Mouse (Mus musculus) hindbrain, embryonic 11.5 days (tissue): Measurements from ENCODE around the gene Gmpr. TPM values are rescaled to one million over a fixed set of nuclear protein-coding genes. Genes with fewer than 3 reads are reported as not detected.
A peak's percentile ranks its signal among the peaks of the same experiment; 100 is the strongest.
"Not testable (repeated sequence)": the region's sequence is repeated elsewhere in the genome, so short reads cannot be mapped to it uniquely, and the experiment has no call there.

Experiments
- ATAC-seq: fragments of 200-750 bp; cut with Nextera tagmentation; 2 replicates; pipeline ENCODE4 v1.8.0; 2017; ENCODE audit warnings: mild to moderate bottlenecking, moderate TSS enrichment, moderate library complexity; ENCODE audit not compliant: low FRiP score
- DNase-seq: peaks from one replicate; pipeline ENCODE4 v3.0.0-alpha.2; 2015; ENCODE audit warnings: low spot score
- H3K27ac ChIP-seq: fragments of 300-500 bp; sonication (generic); 2 replicates; pipeline ENCODE4 v1.5.1; 2014; ENCODE audit warnings: mild to moderate bottlenecking, low read depth, low read length
- H3K27me3 ChIP-seq: fragments of 300-500 bp; sonication (generic); 2 replicates; pipeline ENCODE4 v1.6.1; 2014; ENCODE audit warnings: mild to moderate bottlenecking, low read length, moderate library complexity, mixed read lengths; ENCODE audit not compliant: control insufficient read depth, insufficient read depth
- H3K36me3 ChIP-seq: fragments of 300-500 bp; sonication (generic); 2 replicates; pipeline ENCODE4 v1.6.1; 2014; ENCODE audit warnings: mild to moderate bottlenecking, low read length, moderate library complexity, mixed read lengths; ENCODE audit not compliant: control insufficient read depth, insufficient read depth
- H3K4me1 ChIP-seq: fragments of 300-500 bp; sonication (generic); replicated peaks from 2 replicates; pipeline ENCODE4 v1.6.1; 2014; ENCODE audit warnings: low read length, mixed read lengths; ENCODE audit not compliant: control insufficient read depth, insufficient read depth
- H3K4me2 ChIP-seq: fragments of 300-500 bp; sonication (generic); replicated peaks from 2 replicates; pipeline ENCODE4 v1.6.1; 2014; ENCODE audit warnings: mild to moderate bottlenecking, low read depth, low read length
- H3K4me3 ChIP-seq: fragments of 300-500 bp; sonication (generic); 2 replicates; pipeline ENCODE4 v1.5.1; 2014; ENCODE audit warnings: low read depth, low read length
- H3K9ac ChIP-seq: fragments of 300-500 bp; sonication (generic); 2 replicates; pipeline ENCODE4 v1.6.1; 2014; ENCODE audit warnings: low read depth, low read length
- H3K9me3 ChIP-seq: fragments of 300-500 bp; sonication (generic); 2 replicates; pipeline ENCODE4 v1.6.1; 2016; ENCODE audit warnings: low read length; ENCODE audit not compliant: control insufficient read depth
- WGBS: fragments of 180-500 bp; shearing (Covaris S2); extraction: QIAGEN DNeasy Blood & Tissue Kit; methylation state at CpG from one replicate; pipeline ENCODE4 v1.1.7; 2014; 5-methylcytosine and 5-hydroxymethylcytosine counted together
- polyA plus RNA-seq: library from polyadenylated mRNA; unstranded; fragments of >200 nt; fragmentation: Nextera tagmentation; extraction: Ambion mirVana; gene quantifications from 2 replicates; pipeline ENCODE4 v1.2.1, GENCODE M21; 2014

Gmpr gene
- polyA plus RNA-seq, 1 experiment from 2014 or later, result 26.8 TPM

GRCm38 (mm10) chr13:45473311-45473710 is 33.9 kb upstream of the Gmpr start:
- no peak overlapping the region for H3K27ac ChIP-seq
- DNase-seq, result no peak
- 0 out of 2 replicates have a peak, but pooled peaks cover 2% of the 10 kb centered on the region for H3K27me3 ChIP-seq
- no peaks in the 10 kb centered on the region for H3K9me3 ChIP-seq
- ATAC-seq, result no peak
- WGBS, result 66% methylated on average over 8 of the region's 10 CpGs
- H3K4me1 ChIP-seq, result peaks cover 2% of the 10 kb centered on the region; the same call in 1 of the 2 replicates
- H3K4me3 ChIP-seq, result no peak overlapping the region
- no peak overlapping the region for H3K4me2 ChIP-seq
- H3K36me3 ChIP-seq, result no peaks in the 10 kb centered on the region
- no peak overlapping the region for H3K9ac ChIP-seq

DNA sequence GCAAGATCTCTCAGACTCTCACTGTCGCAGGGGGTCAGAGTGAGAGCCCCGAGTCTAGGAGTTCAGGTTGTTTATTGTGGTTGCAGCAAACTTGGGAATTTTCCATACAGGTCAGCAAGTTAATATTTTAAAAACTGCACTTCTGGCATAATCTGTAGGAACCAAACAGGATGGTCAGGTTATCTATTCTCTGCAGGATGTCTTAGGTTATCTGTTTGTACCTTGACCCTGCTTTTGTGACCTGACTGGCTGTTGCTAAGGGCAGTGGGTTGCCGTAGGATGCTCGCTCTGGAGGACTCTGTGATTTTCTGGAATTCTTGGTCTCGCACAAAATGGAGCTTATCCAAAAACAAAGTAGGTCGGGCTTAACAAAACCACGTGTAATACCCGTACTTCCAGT is 31.9 kb upstream of the Gmpr start:
- H3K4me2 ChIP-seq, result no peak overlapping the region
- no peak for DNase-seq
- 81% methylated on average over 8 of the region's 8 CpGs for WGBS

GRCm38 (mm10) chr13:45477183-45477582 is 30.1 kb upstream of the Gmpr start:
- no peak overlapping the region for H3K9ac ChIP-seq
- no peaks in the 10 kb centered on the region for H3K9me3 ChIP-seq
- H3K4me1 ChIP-seq, result no peaks in the 10 kb centered on the region
- WGBS, result 37% methylated on average over 3 of the region's 3 CpGs
- no peaks in the 10 kb centered on the region for H3K36me3 ChIP-seq
- H3K27ac ChIP-seq, result no peak overlapping the region
- peak; percentile 85 for DNase-seq
- no peak overlapping the region for H3K4me2 ChIP-seq
- no peak overlapping the region for H3K4me3 ChIP-seq
- H3K27me3 ChIP-seq, result no peaks in the 10 kb centered on the region
- ATAC-seq, result no peak

More for the DNA sequence above, 31.9 kb upstream of the Gmpr start:
- no peak overlapping the region for H3K27ac ChIP-seq
- H3K4me3 ChIP-seq, result no peak overlapping the region
- no peaks in the 10 kb centered on the region for H3K9me3 ChIP-seq
- H3K9ac ChIP-seq, result no peak overlapping the region
- ATAC-seq, result no peak
- no peaks in the 10 kb centered on the region for H3K27me3 ChIP-seq
- no peaks in the 10 kb centered on the region for H3K36me3 ChIP-seq
- H3K4me1 ChIP-seq, result no peaks in the 10 kb centered on the region

DNA sequence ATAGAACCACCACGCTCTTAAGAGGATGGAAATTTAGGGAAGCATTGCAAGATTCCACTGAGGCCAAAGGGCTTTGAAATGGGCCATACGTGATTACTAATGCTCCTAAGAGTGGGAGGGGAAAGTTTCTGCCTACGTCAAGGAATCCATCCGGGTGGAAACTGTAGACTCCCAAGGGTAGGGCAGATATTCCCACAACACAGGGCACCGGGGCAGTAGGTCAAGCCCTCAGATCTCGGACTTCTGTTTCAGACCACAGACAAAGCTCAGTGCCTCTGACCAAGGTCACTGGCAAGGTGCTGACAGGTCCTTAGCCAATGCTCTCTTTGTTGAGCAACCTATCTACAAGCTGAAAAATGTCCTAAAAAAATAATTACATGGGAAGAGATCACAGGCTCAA is 27.3 kb upstream of the Gmpr start:
- Histone ChIP-seq H3K4me1 (no peaks in the 10 kb centered on the region), H3K27ac (no peak overlapping the region), H3K4me2 (no peak overlapping the region), H3K36me3 (no peaks in the 10 kb centered on the region), H3K9me3 (no peaks in the 10 kb centered on the region), H3K4me3 (no peak overlapping the region), H3K27me3 (no peaks in the 10 kb centered on the region), H3K9ac (no peak overlapping the region)
- 73% methylated on average over 6 of the region's 6 CpGs for WGBS
- ATAC-seq (no peak), DNase-seq (no peak)

- no peaks in the 10 kb centered on the region for H3K9me3 ChIP-seq
- ATAC-seq (no peak), DNase-seq (no peak)
- no peak overlapping the region for H3K4me2 ChIP-seq
- H3K27ac ChIP-seq, result no peak overlapping the region
- no peak overlapping the region for H3K9ac ChIP-seq
- H3K4me1 ChIP-seq, result no peaks in the 10 kb centered on the region
- WGBS, result 87% methylated on average over 2 of the region's 2 CpGs
- no peak overlapping the region for H3K4me3 ChIP-seq
- H3K36me3 ChIP-seq, result no peaks in the 10 kb centered on the region
- no peaks in the 10 kb centered on the region for H3K27me3 ChIP-seq
These were observed 24.0 kb upstream of the Gmpr start for GRCm38 (mm10) chr13:45483215-45483614.

GRCm38 (mm10) chr13:45483949-45484348 is 23.3 kb upstream of the Gmpr start:
- not testable (repeated sequence) for H3K9me3 ChIP-seq

DNA sequence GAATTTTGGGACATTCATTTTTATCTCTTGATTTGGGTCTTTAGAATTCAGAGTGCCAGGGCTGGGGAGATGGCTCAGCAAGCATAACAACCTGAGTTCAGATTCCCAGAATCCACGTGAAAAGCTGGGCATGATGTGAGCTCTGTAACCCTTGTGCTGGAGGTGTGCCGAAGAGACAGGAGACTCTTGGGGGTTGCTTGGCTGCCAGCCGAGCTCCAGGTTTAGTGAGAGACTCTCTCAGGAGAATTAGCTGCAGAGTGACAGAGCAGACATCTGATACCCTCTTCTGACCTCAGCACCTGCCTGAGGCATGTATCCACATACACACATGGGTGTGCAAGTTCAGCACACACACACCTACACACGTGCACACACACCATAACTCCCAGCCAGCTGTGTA is 21.6 kb upstream of the Gmpr start:
- 73% methylated on average over 4 of the region's 4 CpGs for WGBS
- no peak overlapping the region for H3K27ac ChIP-seq
- no peak for DNase-seq
- no peaks in the 10 kb centered on the region for H3K36me3 ChIP-seq
- H3K9me3 ChIP-seq, result no peaks in the 10 kb centered on the region
- no peak for ATAC-seq
- H3K4me3 ChIP-seq, result no peak overlapping the region
- H3K4me1 ChIP-seq, result no peaks in the 10 kb centered on the region
- no peak overlapping the region for H3K4me2 ChIP-seq
- no peak overlapping the region for H3K9ac ChIP-seq
- H3K27me3 ChIP-seq, result no peaks in the 10 kb centered on the region

More at GRCm38 (mm10) chr13:45483949-45484348, 23.3 kb upstream of the Gmpr start:
- not testable (repeated sequence) for H3K4me1 ChIP-seq, ATAC-seq, H3K4me2 ChIP-seq, DNase-seq, H3K27ac ChIP-seq, H3K9ac ChIP-seq, H3K27me3 ChIP-seq, H3K4me3 ChIP-seq, H3K36me3 ChIP-seq
- WGBS, result 97% methylated on average over 16 of the region's 16 CpGs

DNA sequence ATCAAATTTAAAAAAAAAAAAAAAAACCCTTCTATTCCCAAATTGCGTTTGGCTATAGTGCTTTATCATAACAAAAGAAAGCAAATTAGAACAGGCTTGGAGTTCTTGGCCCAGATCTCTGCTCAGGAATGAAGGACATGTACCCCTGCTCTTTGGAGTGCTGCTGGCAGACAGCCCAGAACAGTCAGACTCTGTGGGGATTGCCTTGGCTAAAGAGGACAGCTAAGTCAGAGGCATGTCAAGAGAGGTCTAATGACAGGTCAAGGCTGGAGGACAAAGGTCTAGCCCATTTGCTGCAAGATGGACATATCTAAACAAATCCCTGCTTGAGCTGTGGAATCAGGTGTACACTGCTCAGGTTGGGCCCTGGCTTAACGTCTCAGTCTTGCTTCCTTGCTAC is 20.6 kb upstream of the Gmpr start:
- ATAC-seq, result no peak
- WGBS, result 69% methylated on average over 2 of the region's 2 CpGs
- H3K9ac ChIP-seq, result no peak overlapping the region

DNA sequence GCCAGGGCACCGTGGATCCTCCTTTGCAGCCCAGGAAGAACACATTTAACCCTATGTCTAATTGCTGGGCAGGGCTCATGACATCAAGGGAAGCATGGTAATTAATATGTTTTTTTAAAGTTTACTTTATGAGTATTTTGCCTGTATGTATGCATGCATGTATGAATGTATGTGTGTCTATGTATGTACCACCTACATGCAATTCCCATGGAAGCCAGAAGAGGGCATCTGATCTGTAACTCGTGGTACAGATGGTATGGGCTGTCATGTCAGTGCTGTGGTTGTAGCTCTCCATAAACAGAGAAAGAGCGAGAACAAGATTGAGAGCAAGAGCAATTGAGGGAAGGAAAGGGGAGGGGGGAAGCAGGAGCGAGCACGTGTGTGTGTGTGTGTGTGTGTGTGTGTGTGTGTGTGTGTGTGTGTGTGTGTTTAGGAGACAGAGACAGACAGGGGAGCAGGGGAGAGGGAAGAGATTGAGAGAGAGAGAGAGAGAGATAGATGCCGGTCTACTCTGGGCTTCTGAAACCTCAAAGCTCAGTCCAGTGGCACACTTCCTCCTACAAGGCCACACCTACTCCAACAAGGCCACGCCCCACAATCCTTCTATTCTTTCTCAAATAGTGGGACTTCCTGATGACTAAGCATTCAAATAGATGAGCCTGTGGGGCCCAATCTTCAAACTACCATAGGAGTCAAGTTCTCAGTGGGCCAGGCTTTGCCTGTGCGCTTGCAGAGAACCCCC is 15.1 kb upstream of the Gmpr start:
- no peaks in the 10 kb centered on the region for H3K36me3 ChIP-seq
- DNase-seq (no peak), ATAC-seq (no peak)
- no peaks in the 10 kb centered on the region for H3K27me3 ChIP-seq
- no peaks in the 10 kb centered on the region for H3K9me3 ChIP-seq
- no peak overlapping the region for H3K9ac ChIP-seq
- 83% methylated on average over 8 of the region's 8 CpGs for WGBS
- H3K27ac ChIP-seq, result no peak overlapping the region
- no peak overlapping the region for H3K4me2 ChIP-seq
- H3K4me1 ChIP-seq, result no peaks in the 10 kb centered on the region
- H3K4me3 ChIP-seq, result no peak overlapping the region

More for the DNA sequence above, 20.6 kb upstream of the Gmpr start:
- Histone ChIP-seq H3K27ac (no peak overlapping the region), H3K4me2 (no peak overlapping the region), H3K9me3 (no peaks in the 10 kb centered on the region), H3K36me3 (no peaks in the 10 kb centered on the region), H3K4me1 (no peaks in the 10 kb centered on the region), H3K4me3 (no peak overlapping the region), H3K27me3 (no peaks in the 10 kb centered on the region)
- DNase-seq, result no peak
